Mouse (Mus musculus): ENCODE measurements around the gene Alg3.

The Alg3 gene

GRCm38 (mm10) chr16:20604705-20605104 is 6.8 kb downstream of the Alg3 start:
- DNase-seq (ENCODE audit: low spot score): no peak

- DNase-seq (ENCODE audit: low spot score): no peak
These were observed 11.0 kb downstream of the Alg3 start for GRCm38 (mm10) chr16:20600511-20600910.

DNA sequence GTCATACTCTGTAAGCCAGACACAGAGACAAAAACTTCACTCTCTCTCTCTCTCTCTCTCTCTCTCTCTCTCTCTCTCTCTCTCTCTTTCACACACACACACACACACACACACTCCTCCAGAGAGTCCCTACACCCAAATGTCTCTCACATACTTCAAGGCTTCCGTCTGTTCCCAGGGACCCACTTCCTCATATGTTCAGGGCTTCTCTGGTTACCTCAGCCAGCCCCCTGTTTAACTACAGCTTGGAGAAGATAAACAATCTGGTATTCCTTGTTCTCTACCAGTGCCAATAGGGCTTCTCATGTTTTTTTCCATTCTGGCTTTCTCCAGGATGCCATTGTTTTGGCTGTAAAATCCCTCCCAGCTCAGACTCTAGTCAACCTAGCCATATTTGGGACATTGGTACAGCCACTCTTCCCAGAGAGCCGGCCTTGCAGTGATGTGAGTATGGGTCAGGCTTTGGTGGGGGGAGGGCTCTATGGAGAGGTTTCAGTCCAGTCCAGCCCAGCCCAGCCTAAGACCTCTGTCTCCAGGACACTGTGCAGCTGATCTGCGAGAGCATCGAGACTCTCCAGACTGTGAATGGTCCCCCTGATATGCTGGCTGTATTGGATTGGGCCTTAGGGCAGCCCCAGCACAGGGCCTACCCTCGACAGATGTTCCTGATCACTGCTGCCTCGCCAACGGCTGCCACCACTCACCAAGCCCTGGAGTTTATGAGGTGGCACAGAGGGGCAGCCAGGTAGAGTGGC is 14.7 kb downstream of the Alg3 start:
- DNase-seq (ENCODE audit: low spot score): no peak

GRCm38 (mm10) chr16:20595737-20596136 is 15.8 kb downstream of the Alg3 start:
- DNase-seq (ENCODE audit: low spot score): no peak

- DNase-seq (ENCODE audit: low spot score): no peak
These were observed 16.4 kb downstream of the Alg3 start for GRCm38 (mm10) chr16:20595060-20595673.

GRCm38 (mm10) chr16:20591076-20591705 is 20.3 kb downstream of the Alg3 start:
- DNase-seq (ENCODE audit: low spot score): no peak

DNA sequence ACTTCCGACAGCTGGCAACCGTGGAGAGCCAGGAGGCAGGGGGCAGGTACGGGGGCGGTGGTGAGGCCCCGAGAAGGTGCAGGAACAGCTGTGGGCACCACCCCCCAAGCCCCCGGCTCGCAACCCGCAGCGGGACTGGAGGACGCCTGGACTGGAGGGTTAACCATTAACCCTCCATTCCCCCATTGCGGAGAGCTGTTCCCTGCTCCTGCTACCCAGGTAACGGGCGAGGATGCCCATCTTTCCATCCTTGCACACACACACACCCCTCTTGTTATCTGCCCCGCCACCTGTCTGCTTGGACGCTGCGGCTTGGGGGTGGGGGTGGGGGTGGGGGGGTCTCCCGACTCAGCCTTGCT is 20.9 kb downstream of the Alg3 start:
- no peak for DNase-seq (ENCODE audit: low spot score)

DNA sequence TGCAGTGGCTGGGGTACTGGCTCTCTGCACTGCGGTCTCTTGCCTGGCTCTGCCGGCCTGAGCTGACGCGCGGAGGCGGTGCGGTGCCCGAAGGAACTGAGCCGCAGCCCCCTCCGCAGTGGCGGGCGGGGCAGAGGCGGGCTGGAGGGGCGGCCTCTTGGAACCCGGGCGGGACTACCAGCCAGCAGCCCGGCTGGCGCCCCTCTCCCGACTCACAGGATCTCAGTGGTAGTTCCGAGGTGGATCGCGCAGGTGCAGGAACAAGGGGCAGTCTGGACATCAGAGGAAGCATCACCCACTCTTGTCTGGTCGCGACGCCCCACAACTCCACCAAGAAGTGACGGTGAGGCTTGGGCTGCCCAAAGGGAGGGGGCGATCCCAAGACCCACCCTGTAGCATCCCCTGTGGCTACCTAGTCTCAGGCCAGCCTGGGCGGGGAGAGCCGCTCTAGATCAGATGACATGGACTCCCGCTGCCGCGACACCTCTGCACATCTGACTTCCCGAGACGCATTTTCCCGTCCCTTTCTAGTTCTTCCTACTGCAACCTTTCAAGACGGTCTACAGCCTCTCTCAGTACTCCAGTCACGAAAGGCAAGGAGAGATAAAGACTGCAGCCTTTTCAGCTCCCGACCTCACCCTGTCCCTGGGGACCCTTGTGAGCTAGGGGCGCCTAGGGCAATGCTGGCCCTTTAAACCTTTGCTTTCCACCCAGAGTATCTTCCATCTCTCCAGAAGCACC is 21.4 kb downstream of the Alg3 start:
- no peak for DNase-seq (ENCODE audit: low spot score)

- DNase-seq (ENCODE audit: low spot score): no peak
These were observed 22.1 kb downstream of the Alg3 start, which contains the start of gene Vwa5b2 for GRCm38 (mm10) chr16:20589366-20589938. Gene Vwa5b2, plus strand, starts transcription at chr16:20589471.

- DNase-seq (ENCODE audit: low spot score): no peak
These were observed 46.5 kb downstream of the Alg3 start for GRCm38 (mm10) chr16:20565075-20565474.

- no peak for DNase-seq (ENCODE audit: low spot score)
These were observed 54.2 kb downstream of the Alg3 start for GRCm38 (mm10) chr16:20557381-20557780.
